Mouse (Mus musculus): ENCODE results near the gene Pmvk. TPM values are rescaled to one million over a fixed set of nuclear protein-coding genes. Genes with fewer than 3 reads are reported as not detected.

The Pmvk gene
- polyA plus RNA-seq, 1 experiment from 2014 or later = 40.3 TPM

Other genes starting within 250 kb of the Pmvk start
- 4.9 and 6.2 TPM in 2 replicates for gene Thbs3, start 239.4 kb upstream of the Pmvk start, polyA plus RNA-seq (2015; fragmentation: Nextera tagmentation; extraction: Ambion mirVana)
- gene Mtx1, start 227.5 kb upstream of the Pmvk start, polyA plus RNA-seq (2015; fragmentation: Nextera tagmentation; extraction: Ambion mirVana) = 206 and 223 TPM in 2 replicates
- 1.4 and 2.4 TPM in 2 replicates for gene Muc1, start 225.5 kb upstream of the Pmvk start, polyA plus RNA-seq (2015; fragmentation: Nextera tagmentation; extraction: Ambion mirVana)
- gene Krtcap2, start 208.6 kb upstream of the Pmvk start, polyA plus RNA-seq (2015; fragmentation: Nextera tagmentation; extraction: Ambion mirVana) = 304 and 318 TPM in 2 replicates
- 0.98 and 1.6 TPM in 2 replicates for gene Trim46, start 208.2 kb upstream of the Pmvk start, polyA plus RNA-seq (2015; fragmentation: Nextera tagmentation; extraction: Ambion mirVana)
- 163 and 167 TPM in 2 replicates for gene Dpm3, start 195.2 kb upstream of the Pmvk start, polyA plus RNA-seq (2015; fragmentation: Nextera tagmentation; extraction: Ambion mirVana)
- 84.7 and 87.2 TPM in 2 replicates for gene Slc50a1, start 184.0 kb upstream of the Pmvk start, polyA plus RNA-seq (2015; fragmentation: Nextera tagmentation; extraction: Ambion mirVana)
- 12.4 and 13.2 TPM in 2 replicates for gene Efna1, start 173.4 kb upstream of the Pmvk start, polyA plus RNA-seq (2015; fragmentation: Nextera tagmentation; extraction: Ambion mirVana)
- 0.82 and 1.0 TPM in 2 replicates for gene Efna3, start 131.6 kb upstream of the Pmvk start, polyA plus RNA-seq (2015; fragmentation: Nextera tagmentation; extraction: Ambion mirVana)
- 5.3 and 6.0 TPM in 2 replicates for gene Efna4, start 116.5 kb upstream of the Pmvk start, polyA plus RNA-seq (2015; fragmentation: Nextera tagmentation; extraction: Ambion mirVana)
- gene Adam15, start 104.5 kb upstream of the Pmvk start, polyA plus RNA-seq (2015; fragmentation: Nextera tagmentation; extraction: Ambion mirVana) = 17.4 and 18.1 TPM in 2 replicates
- not detected in 2 replicates for gene Dcst2, start 92.6 kb upstream of the Pmvk start, polyA plus RNA-seq (2015; fragmentation: Nextera tagmentation; extraction: Ambion mirVana)
- gene Dcst1, start 89.3 kb upstream of the Pmvk start, polyA plus RNA-seq (2015; fragmentation: Nextera tagmentation; extraction: Ambion mirVana) = 0.10 and 0.14 TPM in 2 replicates
- 4.1 and 4.6 TPM in 2 replicates for gene Zbtb7b, start 59.8 kb upstream of the Pmvk start, polyA plus RNA-seq (2015; fragmentation: Nextera tagmentation; extraction: Ambion mirVana)
- not detected in 2 replicates for gene Lenep, start 51.7 kb upstream of the Pmvk start, polyA plus RNA-seq (2015; fragmentation: Nextera tagmentation; extraction: Ambion mirVana)
- 29.5 and 32.6 TPM in 2 replicates for gene Flad1, start 42.7 kb upstream of the Pmvk start, polyA plus RNA-seq (2015; fragmentation: Nextera tagmentation; extraction: Ambion mirVana)
- gene Cks1b, start 36.2 kb upstream of the Pmvk start, polyA plus RNA-seq (2015; fragmentation: Nextera tagmentation; extraction: Ambion mirVana) = 466 and 485 TPM in 2 replicates
- gene Shc1, start 36.1 kb upstream of the Pmvk start, polyA plus RNA-seq (2015; fragmentation: Nextera tagmentation; extraction: Ambion mirVana) = 37.2 and 44.7 TPM in 2 replicates
- 21.3 and 22.3 TPM in 2 replicates for gene Pygo2, start 24.3 kb upstream of the Pmvk start, polyA plus RNA-seq (2015; fragmentation: Nextera tagmentation; extraction: Ambion mirVana)
- gene Pbxip1, start 17.8 kb upstream of the Pmvk start, polyA plus RNA-seq (2015; fragmentation: Nextera tagmentation; extraction: Ambion mirVana) = 23.1 and 27.3 TPM in 2 replicates
- gene Kcnn3, start 65.6 kb downstream of the Pmvk start, polyA plus RNA-seq (2015; fragmentation: Nextera tagmentation; extraction: Ambion mirVana) = 7.3 and 8.8 TPM in 2 replicates